10 mouse cellular contexts compared by ENCODE assay signal in genomic region chr9:109685299-109685698, GRCm38 (mm10). TPM values are rescaled to one million over a fixed set of nuclear protein-coding genes. Genes with fewer than 3 reads are reported as not detected.
DNase-seq lines count a peak whose midpoint lies in the region; ATAC-seq and TF ChIP-seq lines count a peak whose summit lies in the region.
"Had no signal": no experiment of that assay in that cellular context is flagged by ENCODE, and none has a peak within 500 bp of the region (broad histone marks: within the 10 kb centered on the region; RNA-seq: fewer than 3 reads in every experiment).

No protein-coding gene starts in this region.

- no peak overlapping the region for H3K4me2 ChIP-seq in hindbrain, embryonic 11.5 days (replicated peaks; ENCODE audit: low read depth, low read length)
- no peak overlapping the region for H3K4me2 ChIP-seq in hindbrain, embryonic 13.5 days
- H3K4me2 ChIP-seq: embryonic facial prominence, embryonic 12.5 days had no signal

- H3K36me3 ChIP-seq in hindbrain, embryonic 11.5 days (ENCODE audit: control insufficient read depth, insufficient read depth, low read length), result no peaks in the 10 kb centered on the region
- H3K36me3 ChIP-seq in hindbrain, embryonic 13.5 days, result no peaks in the 10 kb centered on the region
- H3K36me3 ChIP-seq in E14TG2a.4 (ENCODE audit: insufficient read depth, low read length), result no peaks in the 10 kb centered on the region
- H3K36me3 ChIP-seq in embryonic facial prominence, embryonic 10.5 days (replicated peaks), result no peaks in the 10 kb centered on the region
- H3K36me3 ChIP-seq: embryonic facial prominence, embryonic 12.5 days had no signal

- no peak overlapping the region for H3K9ac ChIP-seq in hindbrain, embryonic 11.5 days (ENCODE audit: low read depth, low read length)
- no peak overlapping the region for H3K9ac ChIP-seq in hindbrain, embryonic 13.5 days
- H3K9ac ChIP-seq: embryonic facial prominence, embryonic 12.5 days had no signal

- H3K4me3 ChIP-seq in hindbrain, embryonic 11.5 days (ENCODE audit: low read depth, low read length), result no peak overlapping the region
- H3K4me3 ChIP-seq in hindbrain, embryonic 13.5 days, result no peak overlapping the region
- H3K4me3 ChIP-seq in E14TG2a.4 (replicated peaks; ENCODE audit: low read length), result no peak overlapping the region
- H3K4me3 ChIP-seq in embryonic facial prominence, embryonic 10.5 days, result no peak overlapping the region
- H3K4me3 ChIP-seq: embryonic facial prominence, embryonic 12.5 days had no signal

- no peak for ATAC-seq in hindbrain, embryonic 11.5 days (ENCODE audit: low FRiP score)
- ATAC-seq in hindbrain, embryonic 13.5 days (ENCODE audit: low FRiP score), result no peak
- ATAC-seq in megakaryocyte progenitor cell, adult 5-6 weeks (replicated peaks; ENCODE audit: poor library complexity), result peak; percentile 84
- ATAC-seq in activated CD4-positive, CD25-positive, alpha-beta regulatory T cell, adult 4 months, result no peak

- no peaks in the 10 kb centered on the region for H3K4me1 ChIP-seq in hindbrain, embryonic 11.5 days (replicated peaks; ENCODE audit: control insufficient read depth, insufficient read depth, low read length)
- no peaks in the 10 kb centered on the region for H3K4me1 ChIP-seq in hindbrain, embryonic 13.5 days (replicated peaks)
- no peaks in the 10 kb centered on the region for H3K4me1 ChIP-seq in E14TG2a.4 (replicated peaks; ENCODE audit: low read depth, low read length)
- no peaks in the 10 kb centered on the region for H3K4me1 ChIP-seq in embryonic facial prominence, embryonic 10.5 days
- H3K4me1 ChIP-seq: embryonic facial prominence, embryonic 12.5 days had no signal

- H3K9me3 ChIP-seq in hindbrain, embryonic 11.5 days (ENCODE audit: control insufficient read depth, low read length), result no peaks in the 10 kb centered on the region
- H3K9me3 ChIP-seq in hindbrain, embryonic 13.5 days, result no peaks in the 10 kb centered on the region
- H3K9me3 ChIP-seq in E14TG2a.4 (ENCODE audit: low read length), result peaks cover 3% of the 10 kb centered on the region; the same call in 1 of the 2 replicates
- H3K9me3 ChIP-seq in embryonic facial prominence, embryonic 10.5 days, result 0 out of 2 replicates have a peak, but pooled peaks cover 2% of the 10 kb centered on the region
- H3K9me3 ChIP-seq: embryonic facial prominence, embryonic 12.5 days had no signal

- 4% methylated on average over 1 of the region's 1 CpGs for WGBS in hindbrain, embryonic 11.5 days
- 21% methylated on average over 1 of the region's 1 CpGs for WGBS in hindbrain, embryonic 13.5 days
- 2% methylated on average over 1 of the region's 1 CpGs for WGBS in embryonic facial prominence, embryonic 10.5 days

- peak; percentile 53 for DNase-seq in hindbrain, embryonic 11.5 days (ENCODE audit: low spot score)
- DNase-seq in adrenal gland, postnatal 10 days, result peak; percentile 85
- peak; percentile 47 for DNase-seq in embryonic facial prominence, embryonic 10.5 days (ENCODE audit: low spot score)
- DNase-seq in layer of hippocampus, adult 11-12 months (ENCODE audit: low spot score), result peak; percentile 43

- no peak overlapping the region for H3K27ac ChIP-seq in hindbrain, embryonic 11.5 days (ENCODE audit: low read depth, low read length)
- no peak overlapping the region for H3K27ac ChIP-seq in hindbrain, embryonic 13.5 days
- H3K27ac ChIP-seq in embryonic facial prominence, embryonic 10.5 days (replicated peaks), result no peak overlapping the region
- H3K27ac ChIP-seq: embryonic facial prominence, embryonic 12.5 days had no signal

- no peaks in the 10 kb centered on the region for H3K27me3 ChIP-seq in hindbrain, embryonic 11.5 days (ENCODE audit: control insufficient read depth, insufficient read depth, low read length)
- no peaks in the 10 kb centered on the region for H3K27me3 ChIP-seq in hindbrain, embryonic 13.5 days
- no peaks in the 10 kb centered on the region for H3K27me3 ChIP-seq in E14TG2a.4 (ENCODE audit: insufficient read depth, low read length)
- H3K27me3 ChIP-seq in embryonic facial prominence, embryonic 10.5 days (replicated peaks; ENCODE audit: low read depth, poor library complexity, severe bottlenecking), result no peaks in the 10 kb centered on the region
- H3K27me3 ChIP-seq: embryonic facial prominence, embryonic 12.5 days had no signal

- peak; percentile 85 for TF ChIP-seq CTCF in E14TG2a.4 (conservative IDR thresholded peaks at IDR 0.05; ENCODE audit: low read length)

RNA-seq across cellular contexts. Expression of gene Fbxw18, which starts 17.2 kb away (rescaled TPM):
- 0.10 TPM in 1 of 2 replicates, not detected in the other for polyA plus RNA-seq in hindbrain, embryonic 11.5 days (2014; fragmentation: Nextera tagmentation; extraction: Ambion mirVana)
- not detected in 2 replicates for polyA plus RNA-seq in hindbrain, embryonic 13.5 days (2015; fragmentation: Nextera tagmentation; extraction: Ambion mirVana)
- total RNA-seq in adrenal gland, postnatal 10 days (2021), result under 1 TPM in 1 of 2 experiments, not detected in 1; 0.18 TPM
- polyA plus RNA-seq in embryonic facial prominence, embryonic 10.5 days (2016; fragmentation: Nextera tagmentation; extraction: Ambion mirVana), result not detected in 2 replicates
- not detected in 2 replicates for total RNA-seq in megakaryocyte progenitor cell, adult 5-6 weeks (2015)
- not detected in 2 replicates for total RNA-seq in megakaryocyte progenitor cell, adult 5-6 weeks (2017)
- polyA plus RNA-seq in activated CD4-positive, CD25-positive, alpha-beta regulatory T cell, adult 4 months (2017; shearing (Covaris generic)), result not detected
- total RNA-seq: left cerebral cortex, postnatal 25 days had no signal
- polyA plus RNA-seq: embryonic facial prominence, embryonic 12.5 days had no signal

RNA-seq across cellular contexts. Expression of gene Fbxw25, which starts 20.8 kb away (rescaled TPM):
- polyA plus RNA-seq in hindbrain, embryonic 11.5 days (2014; fragmentation: Nextera tagmentation; extraction: Ambion mirVana), result 0.13 TPM in 1 of 2 replicates, not detected in the other
- not detected in 2 replicates for polyA plus RNA-seq in hindbrain, embryonic 13.5 days (2015; fragmentation: Nextera tagmentation; extraction: Ambion mirVana)
- not detected for total RNA-seq in adrenal gland, postnatal 10 days (2021)
- polyA plus RNA-seq in embryonic facial prominence, embryonic 10.5 days (2016; fragmentation: Nextera tagmentation; extraction: Ambion mirVana), result not detected in 2 replicates
- not detected in 2 replicates for total RNA-seq in megakaryocyte progenitor cell, adult 5-6 weeks (2015)
- not detected in 2 replicates for total RNA-seq in megakaryocyte progenitor cell, adult 5-6 weeks (2017)
- polyA plus RNA-seq in activated CD4-positive, CD25-positive, alpha-beta regulatory T cell, adult 4 months (2017; shearing (Covaris generic)), result not detected
- total RNA-seq: left cerebral cortex, postnatal 25 days had no signal
- polyA plus RNA-seq: embryonic facial prominence, embryonic 12.5 days had no signal

RNA-seq across cellular contexts. Expression of gene Fbxw24, which starts 59.4 kb away (rescaled TPM):
- not detected in 2 replicates for polyA plus RNA-seq in hindbrain, embryonic 11.5 days (2014; fragmentation: Nextera tagmentation; extraction: Ambion mirVana)
- polyA plus RNA-seq in hindbrain, embryonic 13.5 days (2015; fragmentation: Nextera tagmentation; extraction: Ambion mirVana), result not detected in 2 replicates
- total RNA-seq in adrenal gland, postnatal 10 days (2021), result not detected
- not detected in 2 replicates for polyA plus RNA-seq in embryonic facial prominence, embryonic 10.5 days (2016; fragmentation: Nextera tagmentation; extraction: Ambion mirVana)
- not detected in 2 replicates for total RNA-seq in megakaryocyte progenitor cell, adult 5-6 weeks (2015)
- not detected in 2 replicates for total RNA-seq in megakaryocyte progenitor cell, adult 5-6 weeks (2017)
- polyA plus RNA-seq in activated CD4-positive, CD25-positive, alpha-beta regulatory T cell, adult 4 months (2017; shearing (Covaris generic)), result not detected
- total RNA-seq: left cerebral cortex, postnatal 25 days had no signal
- polyA plus RNA-seq: embryonic facial prominence, embryonic 12.5 days had no signal
